Mouse (Mus musculus) midbrain, embryonic 12.5 days (tissue): ENCODE data around the gene Kng1. TPM values are rescaled to one million over a fixed set of nuclear protein-coding genes. Genes with fewer than 3 reads are reported as not detected.
"Not testable (repeated sequence)": the region's sequence is repeated elsewhere in the genome, so short reads cannot be mapped to it uniquely, and the experiment has no call there.

ENCODE experiments used
- ATAC-seq: fragments of 200-750 bp; cut with Nextera tagmentation; 2 replicates; pipeline ENCODE4 v1.8.0; 2017; ENCODE audit warnings: low read depth, moderate TSS enrichment, moderate library complexity; ENCODE audit not compliant: low FRiP score
- H3K27ac ChIP-seq: fragments of 300-500 bp; sonication (generic); replicated peaks from 2 replicates; pipeline ENCODE4 v1.5.1; 2016; ENCODE audit warnings: mild to moderate bottlenecking
- H3K27me3 ChIP-seq: fragments of 300-500 bp; sonication (generic); 2 replicates; pipeline ENCODE4 v1.6.1; 2016; ENCODE audit warnings: mild to moderate bottlenecking
- H3K36me3 ChIP-seq: fragments of 300-500 bp; sonication (generic); 2 replicates; pipeline ENCODE4 v1.6.1; 2016
- H3K4me1 ChIP-seq: fragments of 300-500 bp; sonication (generic); 2 replicates; pipeline ENCODE4 v1.6.1; 2016
- H3K4me2 ChIP-seq: fragments of 300-500 bp; sonication (generic); replicated peaks from 2 replicates; pipeline ENCODE4 v1.6.1; 2016; ENCODE audit warnings: mild to moderate bottlenecking, moderate library complexity
- H3K4me3 ChIP-seq: fragments of 300-500 bp; sonication (generic); 2 replicates; pipeline ENCODE4 v1.5.1; 2016; ENCODE audit warnings: mild to moderate bottlenecking
- H3K9ac ChIP-seq: fragments of 300-500 bp; sonication (generic); replicated peaks from 2 replicates; pipeline ENCODE4 v1.6.1; 2016; ENCODE audit warnings: mild to moderate bottlenecking, moderate library complexity
- H3K9me3 ChIP-seq: fragments of 300-500 bp; sonication (generic); 2 replicates; pipeline ENCODE4 v1.6.1; 2016; ENCODE audit warnings: mild to moderate bottlenecking
- WGBS: fragments of 180-500 bp; shearing (Covaris S2); methylation state at CpG from one replicate; pipeline ENCODE4 v1.1.7; 2016; 5-methylcytosine and 5-hydroxymethylcytosine counted together
- polyA plus RNA-seq: library from polyadenylated mRNA; unstranded; fragments of >200 nt; fragmentation: Nextera tagmentation; extraction: Ambion mirVana; gene quantifications from 2 replicates; pipeline ENCODE4 v1.2.1, GENCODE M21; 2016

The Kng1 gene
- polyA plus RNA-seq: 0.26 TPM in 1 of 2 replicates, not detected in the other

GRCm38 (mm10) chr16:23057668-23058447, at the start of gene Kng1:
Gene Kng1 (plus strand): TSS chr16:23057865.
- H3K27me3 ChIP-seq, H3K4me1 ChIP-seq, ATAC-seq, H3K36me3 ChIP-seq, H3K9ac ChIP-seq, H3K4me3 ChIP-seq, H3K27ac ChIP-seq, H3K4me2 ChIP-seq, H3K9me3 ChIP-seq: not testable (repeated sequence)
- 77% methylated on average over 1 of the region's 1 CpGs for WGBS

GRCm38 (mm10) chr16:23013786-23014185, 43.9 kb upstream of the Kng1 start:
- not testable (repeated sequence) for H3K4me2 ChIP-seq, H3K36me3 ChIP-seq, H3K9me3 ChIP-seq, H3K4me3 ChIP-seq, H3K27me3 ChIP-seq, ATAC-seq, H3K27ac ChIP-seq, H3K4me1 ChIP-seq, H3K9ac ChIP-seq
- 80% methylated on average over 2 of the region's 2 CpGs for whole genome bisulfite sequencing

GRCm38 (mm10) chr16:23014645-23015044, 43.0 kb upstream of the Kng1 start:
- H3K4me3 ChIP-seq, H3K9ac ChIP-seq, H3K36me3 ChIP-seq, ATAC-seq, H3K27me3 ChIP-seq, H3K4me2 ChIP-seq, H3K27ac ChIP-seq, H3K4me1 ChIP-seq, H3K9me3 ChIP-seq: not testable (repeated sequence)
- 66% methylated on average over 8 of the region's 8 CpGs for WGBS

GRCm38 (mm10) chr16:23020571-23020970, 37.1 kb upstream of the Kng1 start:
- not testable (repeated sequence) for H3K9ac ChIP-seq, ATAC-seq, H3K9me3 ChIP-seq, H3K36me3 ChIP-seq, H3K4me3 ChIP-seq, H3K4me2 ChIP-seq, H3K27me3 ChIP-seq, H3K27ac ChIP-seq
- H3K4me1 ChIP-seq: peaks cover 13% of the 10 kb centered on the region; the same call in 1 of the 2 replicates
- 3% methylated on average over 1 of the region's 1 CpGs for WGBS

GRCm38 (mm10) chr16:23025111-23025510, 32.6 kb upstream of the Kng1 start:
- no peaks in the 10 kb centered on the region for H3K27me3 ChIP-seq
- no peak overlapping the region for H3K27ac ChIP-seq
- H3K4me3 ChIP-seq: no peak overlapping the region
- no peak for ATAC-seq
- peaks cover 13% of the 10 kb centered on the region; the same call in 1 of the 2 replicates for H3K4me1 ChIP-seq
- no peak overlapping the region for H3K9ac ChIP-seq
- WGBS: 46% methylated on average over 6 of the region's 6 CpGs
- H3K9me3 ChIP-seq: no peaks in the 10 kb centered on the region
- H3K4me2 ChIP-seq: no peak overlapping the region
- H3K36me3 ChIP-seq: no peaks in the 10 kb centered on the region

GRCm38 (mm10) chr16:23026582-23026981, 31.1 kb upstream of the Kng1 start:
- Histone ChIP-seq H3K27me3 (no peaks in the 10 kb centered on the region), H3K27ac (no peak overlapping the region), H3K36me3 (no peaks in the 10 kb centered on the region), H3K4me2 (no peak overlapping the region), H3K9ac (no peak overlapping the region), H3K4me3 (no peak overlapping the region), H3K9me3 (no peaks in the 10 kb centered on the region), H3K4me1 (0 out of 2 replicates have a peak, but pooled peaks cover 5% of the 10 kb centered on the region)
- no peak for ATAC-seq

GRCm38 (mm10) chr16:23027341-23027740, 30.3 kb upstream of the Kng1 start:
- not testable (repeated sequence) for H3K27ac ChIP-seq, H3K27me3 ChIP-seq, H3K9ac ChIP-seq, H3K9me3 ChIP-seq, ATAC-seq, H3K4me1 ChIP-seq, H3K4me2 ChIP-seq, H3K36me3 ChIP-seq, H3K4me3 ChIP-seq
- WGBS: 68% methylated on average over 3 of the region's 3 CpGs

- not testable (repeated sequence) for ATAC-seq, H3K36me3 ChIP-seq, H3K4me1 ChIP-seq, H3K4me3 ChIP-seq, H3K9ac ChIP-seq, H3K4me2 ChIP-seq, H3K27ac ChIP-seq, H3K9me3 ChIP-seq, H3K27me3 ChIP-seq
- 95% methylated on average over 3 of the region's 3 CpGs for WGBS
Measured at GRCm38 (mm10) chr16:23028966-23029600, 28.6 kb upstream of the Kng1 start, which contains the start of gene Kng2. Gene Kng2 (minus strand): TSS chr16:23029482.

- Histone ChIP-seq H3K4me1 (no peaks in the 10 kb centered on the region), H3K9me3 (no peaks in the 10 kb centered on the region), H3K4me2 (no peak overlapping the region), H3K4me3 (no peak overlapping the region), H3K27ac (no peak overlapping the region), H3K27me3 (no peaks in the 10 kb centered on the region), H3K36me3 (no peaks in the 10 kb centered on the region), H3K9ac (no peak overlapping the region)
- 93% methylated on average over 5 of the region's 5 CpGs for WGBS
- no peak for ATAC-seq
Measured at GRCm38 (mm10) chr16:23030673-23031435, 26.8 kb upstream of the Kng1 start.

- Histone ChIP-seq H3K4me1 (no peaks in the 10 kb centered on the region), H3K27me3 (no peaks in the 10 kb centered on the region), H3K9ac (no peak overlapping the region), H3K36me3 (no peaks in the 10 kb centered on the region), H3K4me2 (no peak overlapping the region), H3K27ac (no peak overlapping the region), H3K9me3 (no peaks in the 10 kb centered on the region), H3K4me3 (no peak overlapping the region)
- ATAC-seq: no peak
- WGBS: 88% methylated on average over 4 of the region's 4 CpGs
Measured at GRCm38 (mm10) chr16:23033673-23034072, 24.0 kb upstream of the Kng1 start.

- Histone ChIP-seq H3K4me1 (no peaks in the 10 kb centered on the region), H3K36me3 (no peaks in the 10 kb centered on the region), H3K9me3 (no peaks in the 10 kb centered on the region), H3K9ac (no peak overlapping the region), H3K4me2 (no peak overlapping the region), H3K4me3 (no peak overlapping the region), H3K27ac (no peak overlapping the region), H3K27me3 (no peaks in the 10 kb centered on the region)
- 88% methylated on average over 7 of the region's 7 CpGs for WGBS
- no peak for ATAC-seq
Measured at GRCm38 (mm10) chr16:23037744-23038143, 19.9 kb upstream of the Kng1 start.

GRCm38 (mm10) chr16:23039281-23039680, 18.4 kb upstream of the Kng1 start:
- 94% methylated on average over 4 of the region's 4 CpGs for WGBS
- no peak overlapping the region for H3K4me2 ChIP-seq

More at GRCm38 (mm10) chr16:23039281-23039680, 18.4 kb upstream of the Kng1 start:
- no peak for ATAC-seq
- Histone ChIP-seq H3K9me3 (no peaks in the 10 kb centered on the region), H3K9ac (no peak overlapping the region), H3K4me1 (no peaks in the 10 kb centered on the region), H3K27me3 (no peaks in the 10 kb centered on the region), H3K27ac (no peak overlapping the region), H3K4me3 (no peak overlapping the region), H3K36me3 (no peaks in the 10 kb centered on the region)
